Mouse (Mus musculus) bone marrow, adult 2 months (tissue): ENCODE results near the gene Cnnm1.

Experiments
- CTCF ChIP-seq: fragments of 200-500 bp; IDR thresholded peaks from 2 replicates; pipeline ENCODE4 v1.5.1; 2011; ENCODE audit warnings: low read length, control low read depth; ENCODE audit not compliant: control insufficient read depth, insufficient read depth
- POLR2A ChIP-seq: fragments of 200-500 bp; IDR thresholded peaks from 2 replicates; pipeline ENCODE4 v1.6.1; 2011; ENCODE audit warnings: low read depth, mild to moderate bottlenecking, control low read depth, low read length, borderline replicate concordance; ENCODE audit not compliant: control insufficient read depth

DNA sequence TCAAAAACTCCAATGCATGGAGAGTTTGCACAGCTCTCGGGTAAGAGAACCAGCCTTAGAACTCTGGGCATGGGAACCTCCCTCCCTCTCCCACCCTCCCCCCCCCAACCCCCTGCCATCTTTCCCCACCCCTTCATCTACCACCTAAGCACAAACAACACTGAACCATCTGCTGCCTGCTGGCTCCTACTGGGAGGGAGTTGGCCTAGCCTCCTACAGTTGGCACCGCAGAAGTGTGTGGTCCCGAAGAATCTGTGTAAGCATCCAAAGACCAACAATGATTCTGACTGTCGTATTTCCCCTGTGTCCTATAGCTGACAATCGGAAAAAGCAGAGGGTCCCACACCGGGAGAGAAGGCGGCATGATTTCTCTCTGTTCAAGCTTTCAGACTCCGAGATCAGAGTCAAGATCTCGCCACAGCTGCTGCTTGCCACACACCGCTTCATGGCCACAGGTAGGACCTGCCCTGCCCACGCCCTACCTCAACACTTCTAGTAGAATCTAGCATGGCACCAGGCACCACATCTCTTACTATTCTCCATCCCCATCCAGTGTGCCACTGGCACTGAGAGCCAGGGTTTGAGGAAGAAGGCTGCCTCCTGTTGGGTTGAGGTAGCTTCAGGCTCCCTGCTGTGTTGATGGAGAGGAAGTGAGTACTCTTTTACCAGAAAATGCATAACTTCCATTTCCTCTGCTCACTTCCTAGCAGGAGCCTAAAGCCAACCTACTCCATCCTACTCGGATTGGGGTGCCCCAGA lies 27.9 kb downstream of the Cnnm1 start:
- TF ChIP-seq CTCF (no peak), POLR2A (no peak)
